Mouse (Mus musculus) forebrain, embryonic 16.5 days (tissue): ENCODE measurements at regions not wholly inside any gene's neighbourhood (a gene's known extent, or its start where the extent isn't known, plus 50 kb on each side); places are given as distances from the start of the nearest gene placed in this dataset.

Experiments used
- ATAC-seq: fragments of 200-750 bp; cut with Nextera tagmentation; 2 replicates; pipeline ENCODE4 v1.8.0; 2017; ENCODE audit warnings: mild to moderate bottlenecking, moderate library complexity
- H3K27ac ChIP-seq: fragments of 300-500 bp; sonication (generic); 2 replicates; pipeline ENCODE4 v1.5.1; 2014; ENCODE audit warnings: low read length, control low read depth
- H3K27me3 ChIP-seq: fragments of 300-500 bp; sonication (generic); replicated peaks from 2 replicates; pipeline ENCODE4 v1.6.1; 2014; ENCODE audit warnings: low read length; ENCODE audit not compliant: control insufficient read depth, insufficient read depth
- H3K36me3 ChIP-seq: fragments of 300-500 bp; sonication (generic); 2 replicates; pipeline ENCODE4 v1.6.1; 2014; ENCODE audit not compliant: control insufficient read depth, insufficient read depth
- H3K4me1 ChIP-seq: fragments of 300-500 bp; sonication (generic); replicated peaks from 2 replicates; pipeline ENCODE4 v1.6.1; 2014; ENCODE audit warnings: low read length; ENCODE audit not compliant: control insufficient read depth, insufficient read depth
- H3K4me2 ChIP-seq: fragments of 300-500 bp; sonication (generic); 2 replicates; pipeline ENCODE4 v1.6.1; 2014; ENCODE audit warnings: mild to moderate bottlenecking, low read length, control low read depth
- H3K4me3 ChIP-seq: fragments of 300-500 bp; sonication (generic); replicated peaks from 2 replicates; pipeline ENCODE4 v1.5.1; 2014; ENCODE audit warnings: mild to moderate bottlenecking, low read length, control low read depth
- H3K9ac ChIP-seq: fragments of 300-500 bp; sonication (generic); replicated peaks from 2 replicates; pipeline ENCODE4 v1.6.1; 2014; ENCODE audit warnings: low read depth, low read length, control low read depth
- H3K9me3 ChIP-seq: fragments of 300-500 bp; sonication (generic); 2 replicates; pipeline ENCODE4 v1.6.1; 2016; ENCODE audit warnings: low read length; ENCODE audit not compliant: control insufficient read depth
- WGBS: fragments of 180-500 bp; shearing (Covaris S2); extraction: QIAGEN DNeasy Blood & Tissue Kit; methylation state at CpG from one replicate; pipeline ENCODE4 v1.1.7; 2014; 5-methylcytosine and 5-hydroxymethylcytosine counted together

- H3K4me3 ChIP-seq: no peak overlapping the region
- ATAC-seq: no peak
- H3K9ac ChIP-seq: no peak overlapping the region
- no peaks in the 10 kb centered on the region for H3K36me3 ChIP-seq
- H3K4me2 ChIP-seq: no peak overlapping the region
- H3K27me3 ChIP-seq: no peaks in the 10 kb centered on the region
- H3K4me1 ChIP-seq: no peaks in the 10 kb centered on the region
- WGBS: 66% methylated on average over 1 of the region's 1 CpGs
- no peaks in the 10 kb centered on the region for H3K9me3 ChIP-seq
- no peak overlapping the region for H3K27ac ChIP-seq
Observed at GRCm38 (mm10) chr11:43952151-43952550, 51.1 kb upstream of the Adra1b start.

GRCm38 (mm10) chr11:43958241-43958975 lies 57.4 kb upstream of the Adra1b start:
- Histone ChIP-seq H3K27ac (no peak overlapping the region), H3K4me3 (no peak overlapping the region), H3K4me2 (no peak overlapping the region), H3K9ac (no peak overlapping the region), H3K27me3 (no peaks in the 10 kb centered on the region), H3K9me3 (no peaks in the 10 kb centered on the region), H3K4me1 (no peaks in the 10 kb centered on the region), H3K36me3 (no peaks in the 10 kb centered on the region)
- ATAC-seq: no peak
- WGBS: 40% methylated on average over 3 of the region's 3 CpGs

GRCm38 (mm10) chr11:43958976-43959315 lies 57.9 kb upstream of the Adra1b start:
- no peaks in the 10 kb centered on the region for H3K27me3 ChIP-seq
- no peaks in the 10 kb centered on the region for H3K9me3 ChIP-seq
- WGBS: 73% methylated on average over 2 of the region's 2 CpGs
- H3K4me1 ChIP-seq: no peaks in the 10 kb centered on the region
- H3K36me3 ChIP-seq: no peaks in the 10 kb centered on the region
- H3K9ac ChIP-seq: no peak overlapping the region
- no peak overlapping the region for H3K27ac ChIP-seq
- H3K4me3 ChIP-seq: no peak overlapping the region
- ATAC-seq: no peak
- no peak overlapping the region for H3K4me2 ChIP-seq

- Histone ChIP-seq H3K4me1 (no peaks in the 10 kb centered on the region), H3K27me3 (no peaks in the 10 kb centered on the region), H3K9ac (no peak overlapping the region), H3K27ac (no peak overlapping the region), H3K4me3 (no peak overlapping the region), H3K4me2 (no peak overlapping the region), H3K9me3 (no peaks in the 10 kb centered on the region), H3K36me3 (no peaks in the 10 kb centered on the region)
- 63% methylated on average over 5 of the region's 5 CpGs for WGBS
- no peak for ATAC-seq
Observed at GRCm38 (mm10) chr11:43960348-43961105, 59.5 kb upstream of the Adra1b start.

- no peak overlapping the region for H3K4me3 ChIP-seq
- no peaks in the 10 kb centered on the region for H3K36me3 ChIP-seq
- no peak overlapping the region for H3K4me2 ChIP-seq
- WGBS: 89% methylated on average over 6 of the region's 6 CpGs
- no peaks in the 10 kb centered on the region for H3K4me1 ChIP-seq
- no peaks in the 10 kb centered on the region for H3K9me3 ChIP-seq
- H3K27ac ChIP-seq: no peak overlapping the region
- no peak overlapping the region for H3K9ac ChIP-seq
- ATAC-seq: no peak
- H3K27me3 ChIP-seq: no peaks in the 10 kb centered on the region
Observed at GRCm38 (mm10) chr11:43961398-43962070, 60.5 kb upstream of the Adra1b start.

GRCm38 (mm10) chr11:43967764-43968163 lies 66.8 kb upstream of the Adra1b start:
- Histone ChIP-seq H3K4me1 (no peaks in the 10 kb centered on the region), H3K9ac (no peak overlapping the region), H3K9me3 (no peaks in the 10 kb centered on the region), H3K27me3 (no peaks in the 10 kb centered on the region), H3K4me2 (no peak overlapping the region), H3K36me3 (no peaks in the 10 kb centered on the region), H3K4me3 (no peak overlapping the region), H3K27ac (no peak overlapping the region)
- WGBS: 94% methylated on average over 1 of the region's 1 CpGs
- ATAC-seq: no peak

- Histone ChIP-seq H3K36me3 (no peaks in the 10 kb centered on the region), H3K9me3 (no peaks in the 10 kb centered on the region), H3K27ac (no peak overlapping the region), H3K4me1 (no peaks in the 10 kb centered on the region), H3K9ac (no peak overlapping the region), H3K27me3 (no peaks in the 10 kb centered on the region), H3K4me2 (no peak overlapping the region), H3K4me3 (no peak overlapping the region)
- ATAC-seq: no peak
- WGBS: 77% methylated on average over 3 of the region's 3 CpGs
Observed at GRCm38 (mm10) chr11:43971886-43972285, 70.9 kb upstream of the Adra1b start.

GRCm38 (mm10) chr11:43976024-43976423 lies 75.0 kb upstream of the Adra1b start:
- ATAC-seq: no peak
- 61% methylated on average over 4 of the region's 4 CpGs for WGBS
- 0 out of 2 replicates have a peak, but pooled peaks cover 2% of the 10 kb centered on the region for H3K27me3 ChIP-seq
- H3K4me1 ChIP-seq: peaks cover 4% of the 10 kb centered on the region; the same call in 1 of the 2 replicates
- H3K9me3 ChIP-seq: no peaks in the 10 kb centered on the region
- no peak overlapping the region for H3K9ac ChIP-seq
- H3K36me3 ChIP-seq: no peaks in the 10 kb centered on the region
- no peak overlapping the region for H3K27ac ChIP-seq
- H3K4me3 ChIP-seq: no peak overlapping the region
- H3K4me2 ChIP-seq: no peak overlapping the region

- Histone ChIP-seq H3K9ac (no peak overlapping the region), H3K36me3 (no peaks in the 10 kb centered on the region), H3K4me2 (0 out of 2 replicates have a peak overlapping the region, but pooled peaks have one; percentile 1), H3K27me3 (peaks cover 5% of the 10 kb centered on the region; the same call in 1 of the 2 replicates), H3K4me1 (peaks cover 4% of the 10 kb centered on the region; the same call in 1 of the 2 replicates), H3K9me3 (no peaks in the 10 kb centered on the region), H3K27ac (no peak overlapping the region), H3K4me3 (no peak overlapping the region)
- WGBS: 31% methylated on average over 7 of the region's 7 CpGs
- peak; percentile 64 for ATAC-seq
Observed at GRCm38 (mm10) chr11:43979406-43979805, 78.4 kb upstream of the Adra1b start.
